Mouse (Mus musculus) hindbrain, embryonic 10.5 days (tissue): ENCODE measurements at regions not wholly inside any gene's neighbourhood (a gene's known extent, or its start where the extent isn't known, plus 50 kb on each side); places are given as distances from the start of the nearest gene placed in this dataset.

ENCODE experiments used
- DNase-seq: peaks from one replicate; pipeline ENCODE4 v3.0.0-alpha.2; 2017; ENCODE audit warnings: low spot score
- H3K27ac ChIP-seq: fragments of 300-500 bp; sonication (generic); 2 replicates; pipeline ENCODE4 v1.5.1; 2016; ENCODE audit warnings: mild to moderate bottlenecking, moderate library complexity
- H3K27me3 ChIP-seq: fragments of 300-500 bp; sonication (generic); 2 replicates; pipeline ENCODE4 v1.6.1; 2016; ENCODE audit warnings: mild to moderate bottlenecking; ENCODE audit not compliant: poor library complexity, insufficient read depth, severe bottlenecking
- H3K36me3 ChIP-seq: fragments of 300-500 bp; sonication (generic); 2 replicates; pipeline ENCODE4 v1.6.1; 2016; ENCODE audit warnings: mild to moderate bottlenecking, moderate library complexity
- H3K4me1 ChIP-seq: fragments of 300-500 bp; sonication (generic); replicated peaks from 2 replicates; pipeline ENCODE4 v1.6.1; 2016; ENCODE audit warnings: mild to moderate bottlenecking
- H3K4me3 ChIP-seq: fragments of 300-500 bp; sonication (generic); 2 replicates; pipeline ENCODE4 v1.5.1; 2016; ENCODE audit warnings: mild to moderate bottlenecking, moderate library complexity
- H3K9me3 ChIP-seq: fragments of 300-500 bp; sonication (generic); 2 replicates; pipeline ENCODE4 v1.6.1; 2016; ENCODE audit warnings: mild to moderate bottlenecking, moderate library complexity
- WGBS: fragments of 180-500 bp; shearing (Covaris S2); methylation state at CpG from one replicate; pipeline ENCODE4 v1.1.7; 2016; 5-methylcytosine and 5-hydroxymethylcytosine counted together

DNA sequence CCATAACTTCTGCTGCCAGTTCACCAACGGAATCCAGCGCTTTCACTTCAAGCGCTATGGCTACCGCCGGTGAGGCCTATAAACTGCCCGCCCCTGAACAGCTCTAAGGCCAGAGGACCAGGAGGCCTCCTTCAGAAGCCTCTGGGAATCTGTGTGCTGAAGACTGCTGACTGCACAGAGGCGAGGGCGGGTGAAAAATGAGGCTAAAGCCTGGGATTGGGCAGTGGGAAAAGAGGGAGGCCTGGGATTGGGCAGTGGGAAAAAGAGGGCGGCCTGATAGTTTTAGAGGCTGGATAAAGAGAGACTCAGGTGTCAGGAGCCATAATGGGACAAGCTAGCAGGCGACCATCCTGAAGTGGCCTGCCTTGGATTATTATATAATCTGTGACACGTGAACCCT, 80.8 kb downstream of the Plekhb2 start:
- 87% methylated on average over 11 of the region's 11 CpGs for WGBS
- Histone ChIP-seq H3K9me3 (peaks cover 40% of the 10 kb centered on the region), H3K27ac (no peak overlapping the region), H3K27me3 (no peaks in the 10 kb centered on the region), H3K4me1 (no peaks in the 10 kb centered on the region), H3K4me3 (no peak overlapping the region), H3K36me3 (no peaks in the 10 kb centered on the region)
- no peak for DNase-seq

GRCm38 (mm10) chr1:34943196-34943595, 93.4 kb downstream of the Plekhb2 start:
- no peaks in the 10 kb centered on the region for H3K27me3 ChIP-seq
- no peaks in the 10 kb centered on the region for H3K9me3 ChIP-seq
- DNase-seq = no peak
- 91% methylated on average over 1 of the region's 1 CpGs for WGBS
- no peaks in the 10 kb centered on the region for H3K4me1 ChIP-seq
- H3K36me3 ChIP-seq = no peaks in the 10 kb centered on the region
- no peak overlapping the region for H3K27ac ChIP-seq
- H3K4me3 ChIP-seq = no peak overlapping the region

DNA sequence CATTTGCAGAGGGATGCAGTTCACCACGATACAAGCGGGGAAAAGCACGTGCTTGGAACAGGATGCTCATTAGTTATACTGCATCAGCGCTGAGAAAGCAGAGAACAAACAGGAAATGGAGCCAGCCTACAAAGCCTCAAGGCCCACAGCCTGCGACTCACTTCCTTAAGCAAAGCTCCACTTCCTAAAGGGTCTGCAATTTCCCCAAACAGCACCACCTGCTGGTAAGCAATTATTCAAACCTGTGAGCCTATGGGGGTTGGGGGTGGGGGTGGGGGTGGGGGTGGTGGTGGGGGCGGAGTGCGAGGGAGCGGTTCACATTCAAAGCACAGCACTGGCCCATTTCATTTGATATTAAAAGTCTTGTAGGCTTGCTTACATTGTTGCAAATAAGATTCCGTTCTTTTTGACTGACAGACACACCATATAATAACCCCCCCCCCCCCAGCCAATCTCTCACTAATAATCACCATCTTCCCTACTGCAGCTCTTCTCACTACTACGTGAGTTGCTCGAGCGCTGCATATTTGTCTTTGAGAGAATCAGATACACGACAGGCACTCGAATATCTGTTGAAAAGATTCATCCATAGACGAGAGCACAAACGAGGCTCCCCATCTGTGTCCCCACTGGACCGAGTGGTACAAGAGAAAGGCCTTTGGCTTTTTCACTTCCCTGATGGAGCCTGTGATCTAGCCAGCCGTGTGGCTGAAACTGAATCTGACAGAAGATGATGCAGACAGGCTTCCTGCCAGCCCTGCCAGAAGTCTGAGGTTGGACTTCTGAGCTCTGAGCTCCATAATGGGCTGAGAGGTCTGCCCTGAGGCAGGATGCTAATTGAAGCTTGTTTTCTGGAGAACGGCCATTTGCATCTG, 112.1 kb downstream of the Plekhb2 start:
- no peak overlapping the region for H3K27ac ChIP-seq
- H3K27me3 ChIP-seq = no peaks in the 10 kb centered on the region
- no peak overlapping the region for H3K4me3 ChIP-seq
- no peak for DNase-seq
- no peaks in the 10 kb centered on the region for H3K4me1 ChIP-seq
- peaks cover 9% of the 10 kb centered on the region; the same call in 1 of the 2 replicates for H3K9me3 ChIP-seq
- H3K36me3 ChIP-seq = no peaks in the 10 kb centered on the region
- WGBS = 82% methylated on average over 19 of the region's 19 CpGs

DNA sequence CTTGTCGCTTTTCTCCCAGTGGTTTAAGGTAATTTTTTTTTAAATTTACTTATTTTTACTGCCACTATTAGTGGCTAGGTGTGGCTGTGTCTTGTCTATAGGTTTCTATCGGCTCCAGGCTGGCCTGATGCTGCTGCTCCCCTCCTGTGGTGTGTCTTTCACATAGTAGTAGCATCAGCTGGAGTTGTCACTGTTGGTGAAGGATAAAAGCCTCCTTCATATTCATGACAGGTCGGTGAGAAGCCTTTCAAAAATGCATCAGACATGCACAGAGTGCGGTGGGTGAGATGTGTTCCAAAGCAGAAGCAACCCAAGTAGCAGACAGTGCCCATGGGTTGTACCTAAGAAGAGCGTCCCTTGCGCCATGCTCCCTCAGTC, 112.7 kb downstream of the Plekhb2 start:
- Histone ChIP-seq H3K36me3 (no peaks in the 10 kb centered on the region), H3K9me3 (peaks cover 9% of the 10 kb centered on the region; the same call in 1 of the 2 replicates), H3K4me1 (no peaks in the 10 kb centered on the region), H3K27ac (no peak overlapping the region), H3K27me3 (no peaks in the 10 kb centered on the region), H3K4me3 (no peak overlapping the region)
- no peak for DNase-seq
- 82% methylated on average over 6 of the region's 6 CpGs for WGBS

DNA sequence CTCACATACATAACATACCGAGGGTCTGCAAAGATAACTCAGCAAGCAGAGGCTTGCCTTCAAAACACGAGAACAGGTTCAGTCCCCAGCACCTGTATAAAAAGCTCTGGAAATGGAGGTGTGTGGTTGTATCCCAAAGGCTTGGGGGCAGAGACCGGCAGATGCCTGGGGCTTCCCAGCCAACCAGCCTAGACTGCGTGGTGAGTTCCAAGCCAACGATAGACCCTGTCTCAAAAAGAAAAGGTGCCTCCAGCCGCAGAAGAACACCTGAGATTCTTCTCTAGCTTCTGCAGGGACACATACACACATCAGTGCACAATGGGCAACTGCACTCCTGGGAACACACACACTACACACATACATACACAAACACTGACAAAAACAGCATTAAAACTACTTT, 125.0 kb downstream of the Plekhb2 start:
- H3K27me3 ChIP-seq = no peaks in the 10 kb centered on the region
- DNase-seq = no peak
- WGBS = 88% methylated on average over 6 of the region's 6 CpGs
- no peak overlapping the region for H3K4me3 ChIP-seq
- no peak overlapping the region for H3K27ac ChIP-seq
- H3K36me3 ChIP-seq = no peaks in the 10 kb centered on the region
- no peaks in the 10 kb centered on the region for H3K4me1 ChIP-seq
- H3K9me3 ChIP-seq = peaks cover 14% of the 10 kb centered on the region

DNA sequence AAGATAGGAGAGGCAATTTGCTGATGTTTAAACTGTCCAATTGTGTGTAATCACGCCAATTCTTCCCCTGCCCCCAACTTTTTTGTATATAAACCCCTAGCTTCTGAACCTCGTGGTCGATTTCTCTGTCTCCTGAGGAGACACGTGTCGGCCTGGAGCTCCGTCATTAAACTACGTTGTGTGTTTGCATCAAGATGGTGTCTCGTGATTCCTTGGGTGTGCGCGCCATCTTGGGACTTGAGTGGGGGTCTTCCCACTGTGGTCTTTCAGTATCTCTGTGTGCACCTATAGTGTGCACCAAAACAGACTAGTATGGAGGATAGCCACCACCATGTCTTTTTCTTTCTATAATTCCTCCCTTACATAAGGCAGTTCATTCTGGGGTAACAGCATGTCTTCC, 128.4 kb downstream of the Plekhb2 start:
- 94% methylated on average over 10 of the region's 10 CpGs for WGBS
- H3K4me3 ChIP-seq = no peak overlapping the region
- H3K9me3 ChIP-seq = peaks cover 14% of the 10 kb centered on the region
- no peaks in the 10 kb centered on the region for H3K36me3 ChIP-seq
- H3K4me1 ChIP-seq = no peaks in the 10 kb centered on the region
- no peak overlapping the region for H3K27ac ChIP-seq
- no peaks in the 10 kb centered on the region for H3K27me3 ChIP-seq
- DNase-seq = no peak

DNA sequence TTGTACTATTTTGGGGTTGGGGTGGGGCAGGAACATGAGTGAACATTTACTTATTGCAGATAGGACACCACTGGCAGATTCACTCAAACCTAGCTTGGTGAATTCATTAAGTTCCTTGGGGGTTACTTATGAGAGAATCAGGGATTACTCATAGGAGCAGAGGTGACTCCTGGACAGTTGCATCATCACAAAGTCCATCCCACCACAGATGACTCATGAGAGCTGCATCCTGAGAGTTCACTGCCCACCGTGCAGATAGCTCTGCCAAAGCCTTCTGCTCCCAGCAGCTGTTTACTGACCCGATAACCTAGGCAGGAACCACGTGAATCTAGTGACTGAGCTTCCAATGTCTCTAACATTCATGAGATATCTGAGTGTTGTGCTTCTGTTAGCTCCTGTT, 129.6 kb downstream of the Plekhb2 start:
- Histone ChIP-seq H3K27me3 (no peaks in the 10 kb centered on the region), H3K4me1 (no peaks in the 10 kb centered on the region), H3K27ac (no peak overlapping the region), H3K36me3 (no peaks in the 10 kb centered on the region), H3K4me3 (no peak overlapping the region), H3K9me3 (peaks cover 14% of the 10 kb centered on the region)
- no peak for DNase-seq
- 82% methylated on average over 3 of the region's 3 CpGs for WGBS

DNA sequence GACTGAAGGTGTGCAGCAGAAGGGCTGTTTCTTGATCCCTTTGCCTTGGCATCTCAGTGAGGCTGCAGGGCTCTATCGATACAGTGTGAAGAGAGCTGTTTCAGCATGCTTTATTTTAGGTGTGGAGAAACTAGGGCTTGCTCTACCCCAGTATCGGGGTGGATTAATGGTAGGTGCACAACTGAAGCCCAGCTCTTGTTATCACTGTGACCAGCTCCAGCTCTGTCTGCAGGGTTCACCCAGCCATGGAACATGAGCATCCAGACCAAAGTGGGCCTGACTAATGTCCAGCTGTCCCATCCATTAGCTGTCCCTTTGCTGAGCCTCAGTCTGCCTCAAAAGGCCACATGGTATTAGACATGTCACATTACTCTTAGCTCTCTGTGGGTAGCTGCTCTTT, 132.2 kb downstream of the Plekhb2 start:
- Histone ChIP-seq H3K27me3 (no peaks in the 10 kb centered on the region), H3K4me1 (no peaks in the 10 kb centered on the region), H3K4me3 (no peak overlapping the region), H3K27ac (no peak overlapping the region), H3K9me3 (peaks cover 14% of the 10 kb centered on the region), H3K36me3 (no peaks in the 10 kb centered on the region)
- 84% methylated on average over 2 of the region's 2 CpGs for WGBS
- no peak for DNase-seq

- Histone ChIP-seq H3K27me3 (no peaks in the 10 kb centered on the region), H3K4me3 (no peak overlapping the region), H3K36me3 (no peaks in the 10 kb centered on the region), H3K4me1 (no peaks in the 10 kb centered on the region), H3K9me3 (peaks cover 13% of the 10 kb centered on the region), H3K27ac (no peak overlapping the region)
- no peak for DNase-seq
- WGBS = 92% methylated on average over 2 of the region's 2 CpGs
Measured at GRCm38 (mm10) chr1:34982966-34983365, 133.2 kb downstream of the Plekhb2 start.

GRCm38 (mm10) chr1:34986861-34987260, 137.1 kb downstream of the Plekhb2 start:
- no peaks in the 10 kb centered on the region for H3K9me3 ChIP-seq
- H3K27me3 ChIP-seq = no peaks in the 10 kb centered on the region
- H3K4me1 ChIP-seq = no peaks in the 10 kb centered on the region
- 84% methylated on average over 2 of the region's 2 CpGs for WGBS
- no peaks in the 10 kb centered on the region for H3K36me3 ChIP-seq
- DNase-seq = no peak
- no peak overlapping the region for H3K4me3 ChIP-seq
- no peak overlapping the region for H3K27ac ChIP-seq

DNA sequence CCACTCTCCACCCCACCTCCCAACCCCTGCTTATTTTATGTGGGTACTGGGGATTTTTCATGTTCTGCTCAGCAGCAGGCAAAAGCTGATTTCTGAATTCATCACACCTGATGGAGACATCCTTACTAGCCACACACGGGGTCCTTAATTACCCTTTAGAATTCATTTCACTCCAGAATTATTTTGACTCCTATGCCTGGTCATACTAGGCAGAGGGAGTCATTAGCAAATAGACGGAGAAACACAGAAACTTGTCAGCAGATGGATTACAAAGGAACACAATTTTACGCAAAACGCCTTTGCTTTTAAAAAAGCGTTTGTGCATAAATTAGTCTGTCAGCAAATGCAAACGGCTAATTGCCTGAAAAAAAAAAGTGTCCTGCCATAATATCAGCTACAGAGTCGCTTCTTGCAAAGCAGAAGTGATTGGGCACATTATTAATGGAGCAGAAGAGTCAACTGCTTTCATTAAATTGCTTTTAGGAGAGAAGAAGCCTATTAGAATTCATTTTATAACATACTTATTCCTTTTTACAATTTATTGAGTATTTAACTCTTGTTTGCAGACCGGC, 138.0 kb downstream of the Plekhb2 start:
- Histone ChIP-seq H3K27me3 (no peaks in the 10 kb centered on the region), H3K9me3 (no peaks in the 10 kb centered on the region), H3K27ac (no peak overlapping the region), H3K36me3 (no peaks in the 10 kb centered on the region), H3K4me3 (no peak overlapping the region), H3K4me1 (no peaks in the 10 kb centered on the region)
- WGBS = 81% methylated on average over 8 of the region's 8 CpGs
- no peak for DNase-seq

DNA sequence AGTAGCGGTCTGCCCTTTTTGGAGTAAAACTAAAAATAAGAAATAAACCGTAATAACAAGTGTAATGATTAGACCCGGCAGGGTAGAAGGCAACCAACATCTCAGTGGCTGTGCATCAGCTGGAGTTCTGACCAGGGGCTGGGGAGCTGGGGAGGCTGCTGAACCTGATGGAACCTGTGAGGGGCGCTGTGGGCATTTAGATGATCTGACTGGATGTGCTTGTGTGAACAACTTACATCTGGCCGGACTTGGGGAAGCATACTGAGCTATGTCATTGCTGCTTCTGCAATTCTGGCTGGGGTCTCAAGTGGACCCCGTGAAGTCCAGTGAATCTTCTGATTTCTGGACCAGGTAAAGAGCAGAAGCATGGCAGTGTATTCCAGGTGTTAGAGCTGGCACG, 138.4 kb downstream of the Plekhb2 start:
- WGBS = 78% methylated on average over 7 of the region's 7 CpGs
- no peak for DNase-seq
- H3K36me3 ChIP-seq = no peaks in the 10 kb centered on the region
- H3K4me3 ChIP-seq = no peak overlapping the region
- no peak overlapping the region for H3K27ac ChIP-seq
- no peaks in the 10 kb centered on the region for H3K9me3 ChIP-seq
- no peaks in the 10 kb centered on the region for H3K27me3 ChIP-seq
- H3K4me1 ChIP-seq = no peaks in the 10 kb centered on the region

- H3K9me3 ChIP-seq = no peaks in the 10 kb centered on the region
- no peaks in the 10 kb centered on the region for H3K36me3 ChIP-seq
- no peaks in the 10 kb centered on the region for H3K4me1 ChIP-seq
- no peak for DNase-seq
- H3K4me3 ChIP-seq = no peak overlapping the region
- no peak overlapping the region for H3K27ac ChIP-seq
- H3K27me3 ChIP-seq = no peaks in the 10 kb centered on the region
- 83% methylated on average over 1 of the region's 1 CpGs for whole genome bisulfite sequencing
Measured at GRCm38 (mm10) chr1:35000801-35001200, 151.0 kb downstream of the Plekhb2 start.
